Mouse (Mus musculus) kidney, postnatal 14 days (tissue): ENCODE results near the gene Fgfr2.
"Not testable (repeated sequence)": the region's sequence is repeated elsewhere in the genome, so short reads cannot be mapped to it uniquely, and the experiment has no call there.

Source experiments
- DNase-seq: peaks from one replicate; pipeline ENCODE4 v3.0.0; 2022; ENCODE audit warnings: mixed read lengths

The Fgfr2 gene

DNA sequence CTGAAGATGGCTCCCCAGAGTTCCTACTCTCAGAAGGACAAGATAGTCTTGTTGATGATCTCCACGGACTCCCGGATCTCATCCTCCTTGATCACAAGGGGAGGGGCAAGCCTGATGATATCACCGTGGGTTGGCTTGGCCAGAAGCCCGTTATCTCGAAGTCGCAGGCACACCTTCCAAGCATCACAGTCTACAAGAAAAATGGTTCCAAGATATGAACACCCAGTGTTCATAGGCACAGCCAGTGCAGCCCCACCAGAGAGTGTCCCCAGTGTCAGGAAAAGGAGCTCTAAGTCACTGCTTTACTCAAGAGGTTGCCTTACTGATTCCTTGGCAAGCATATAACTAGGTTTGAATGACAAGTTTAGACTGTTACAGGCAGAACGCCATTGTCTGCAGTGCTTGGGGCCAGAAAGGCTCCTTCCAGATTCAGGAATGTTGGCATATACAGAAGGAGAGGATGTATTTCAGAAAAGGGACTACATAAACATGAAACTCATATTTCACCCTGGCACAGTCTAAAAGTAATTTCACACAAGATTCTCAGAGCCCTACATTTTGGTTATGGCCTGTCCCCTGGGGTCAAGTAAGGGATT is 564.9 kb downstream of the Fgfr2 start:
- no peak for DNase-seq

DNA sequence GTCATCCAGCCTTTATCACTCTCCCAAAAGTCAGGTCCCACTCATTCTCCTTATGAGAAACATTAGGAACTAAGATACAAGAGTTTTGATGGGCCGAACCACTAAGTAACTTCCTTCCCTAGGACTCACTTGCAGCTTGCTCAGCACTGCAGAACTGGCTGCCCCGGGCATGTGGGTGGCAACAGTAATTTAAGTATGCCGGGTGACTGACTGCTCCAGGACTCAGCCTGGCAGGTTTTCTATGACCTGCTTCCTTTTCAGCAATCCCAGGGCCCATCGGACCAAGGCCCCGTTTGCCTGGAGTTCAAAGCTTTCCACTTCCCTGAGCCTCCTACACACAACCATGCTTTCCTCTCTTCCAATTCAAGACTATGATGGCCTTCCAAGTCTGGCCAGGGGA is 566.6 kb downstream of the Fgfr2 start:
- DNase-seq, result no peak

DNA sequence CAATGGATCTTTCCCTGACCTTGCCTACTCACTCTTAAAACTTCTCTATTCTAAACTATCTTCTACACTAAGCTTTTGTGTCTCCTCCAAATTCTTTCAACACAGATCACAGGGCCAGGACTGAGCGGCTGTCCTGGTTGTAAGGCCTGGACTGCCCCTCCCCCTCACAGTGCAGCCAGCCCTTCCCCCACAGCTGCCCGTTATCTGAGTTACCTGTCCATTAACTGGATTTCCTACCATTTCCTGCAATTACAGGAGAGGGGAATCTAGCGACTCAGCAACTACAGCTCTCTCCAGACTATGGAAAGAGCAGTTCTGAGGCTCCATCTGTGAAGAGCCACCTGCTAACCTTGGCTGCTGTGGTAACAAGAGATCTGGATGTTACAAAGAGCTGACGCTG is 567.2 kb downstream of the Fgfr2 start:
- no peak for DNase-seq

DNA sequence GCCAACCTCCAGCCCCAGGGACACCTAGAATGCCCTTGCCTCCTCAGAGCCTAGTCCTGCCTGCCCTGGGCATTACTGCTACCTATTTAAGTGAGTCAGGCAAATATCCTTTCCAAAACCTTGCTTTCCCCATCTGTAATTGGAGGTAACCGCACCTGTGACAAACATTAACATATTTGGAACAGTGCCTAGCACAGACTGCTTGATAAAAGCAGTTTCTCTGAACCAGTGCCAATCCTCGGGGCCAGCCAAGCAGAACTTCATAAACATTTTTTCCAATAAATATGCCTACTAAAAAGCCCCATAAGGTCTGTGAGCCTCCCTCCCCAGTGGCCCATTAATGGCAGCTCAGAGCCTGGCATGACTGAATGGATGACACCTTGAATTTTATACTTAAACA is 569.1 kb downstream of the Fgfr2 start:
- peak; percentile 69 for DNase-seq

DNA sequence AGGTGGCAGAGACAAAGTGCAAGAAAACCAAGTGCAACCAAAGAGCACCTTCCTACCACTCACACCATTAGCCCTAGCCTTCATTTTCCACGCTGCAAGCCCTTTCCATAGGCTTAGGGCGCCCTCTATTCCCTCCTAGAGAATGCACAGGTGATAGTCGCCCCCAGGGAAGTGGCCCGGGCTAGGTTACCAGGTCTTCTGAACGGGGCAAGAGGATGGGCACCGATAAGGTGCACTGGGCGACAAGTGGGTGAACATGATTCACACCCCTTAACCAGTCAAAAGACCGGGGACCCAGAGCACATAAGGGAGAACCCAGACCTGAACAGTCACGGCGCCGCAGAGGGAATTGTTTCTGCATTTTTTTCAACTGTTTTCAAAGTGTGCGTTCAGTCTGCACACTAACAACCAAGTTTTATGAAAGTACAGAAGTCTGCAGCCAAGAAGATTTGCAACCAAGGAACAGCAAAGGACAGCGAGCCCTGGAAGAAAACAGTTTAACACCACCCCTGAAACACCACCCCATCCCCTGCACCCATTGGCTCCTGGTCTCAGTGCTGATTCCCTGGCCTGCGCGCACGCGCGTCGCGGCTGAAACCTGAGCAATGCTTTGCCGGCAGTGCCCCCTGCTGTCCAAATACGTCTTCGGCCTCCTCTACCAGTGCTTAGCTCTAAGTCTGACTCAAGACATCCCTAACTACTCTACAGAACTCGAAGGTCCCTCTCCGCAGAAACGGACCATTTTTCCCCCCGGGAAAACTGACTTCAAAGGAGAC is 571.6 kb downstream of the Fgfr2 start:
- DNase-seq, result peak; percentile 97

DNA sequence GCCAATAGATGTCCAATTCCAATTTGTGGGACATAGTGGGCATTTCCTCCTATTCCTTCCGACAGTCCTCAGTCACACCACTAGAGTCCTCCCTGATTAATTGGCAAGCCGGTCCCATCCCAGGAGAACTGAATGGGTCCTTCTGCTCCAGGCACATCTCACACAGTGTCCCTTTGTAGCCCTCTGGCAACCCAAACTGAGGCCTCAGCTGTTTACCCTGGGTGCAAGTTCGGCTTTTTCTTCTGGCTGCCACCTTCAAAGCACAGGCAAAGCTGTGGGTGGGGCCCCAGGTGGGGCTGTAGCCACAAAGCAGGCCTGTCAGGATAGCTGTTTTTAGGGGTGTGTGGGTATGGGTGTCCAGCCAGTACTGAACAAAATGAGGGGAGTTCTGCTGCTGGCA is 576.0 kb downstream of the Fgfr2 start:
- no peak for DNase-seq

DNA sequence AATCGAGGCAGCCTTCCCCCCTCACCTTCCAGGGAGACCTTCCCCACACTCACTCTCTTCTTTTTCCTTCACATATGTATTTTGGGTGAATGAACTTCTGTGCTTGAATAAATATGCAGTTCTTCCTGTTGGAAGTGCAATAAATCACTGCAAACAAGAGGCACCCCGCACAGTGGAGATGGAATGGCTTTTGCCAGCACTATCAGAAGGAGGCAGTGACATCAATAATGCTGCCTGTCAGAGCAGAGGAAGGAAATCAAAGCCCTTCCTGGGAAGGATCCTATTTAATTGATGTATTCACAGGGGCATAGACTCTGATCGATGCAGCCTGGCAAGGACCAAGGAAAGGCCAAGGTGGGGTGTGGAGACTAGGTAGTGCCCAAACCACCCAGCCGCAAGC is 580.7 kb downstream of the Fgfr2 start:
- no peak for DNase-seq

DNA sequence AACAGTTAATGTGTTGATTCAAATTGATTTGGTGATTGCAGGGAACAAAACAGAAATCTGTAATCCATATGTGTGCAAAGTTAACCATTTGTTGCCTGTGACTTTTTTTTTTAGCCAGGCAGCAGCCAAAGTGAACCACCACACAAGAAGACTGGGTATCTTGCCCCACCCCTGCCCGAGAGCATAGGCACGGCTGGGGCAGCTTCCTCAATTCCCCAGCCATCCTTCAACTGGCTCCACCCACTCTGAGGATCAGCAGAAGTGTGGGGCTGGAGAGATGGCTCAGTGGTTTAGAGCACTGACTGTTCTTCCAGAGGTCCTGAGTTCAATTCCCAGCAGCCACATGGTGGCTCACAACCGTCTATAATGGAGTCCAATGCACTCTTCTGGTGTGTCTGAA is 581.6 kb downstream of the Fgfr2 start:
- no peak for DNase-seq

DNA sequence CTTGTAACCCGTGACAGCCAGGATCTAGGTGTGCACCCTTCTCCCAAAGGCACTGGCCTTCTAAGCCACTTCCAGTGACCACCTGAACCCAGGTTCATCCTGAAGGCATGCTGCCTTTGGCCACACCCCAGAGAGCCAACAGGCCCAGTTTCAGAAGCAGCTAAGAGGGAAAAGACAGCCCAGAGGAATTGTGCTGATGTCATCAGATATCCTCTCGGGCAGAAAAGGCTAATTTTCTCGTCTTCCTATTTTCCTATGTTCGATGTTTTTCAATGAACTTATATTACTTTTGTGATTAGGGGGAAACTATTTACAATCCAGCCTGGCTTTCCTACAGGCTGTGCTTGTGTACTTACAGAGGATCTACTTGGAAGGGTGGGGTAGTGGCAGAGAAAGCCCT is 582.6 kb downstream of the Fgfr2 start:
- DNase-seq, result no peak

DNA sequence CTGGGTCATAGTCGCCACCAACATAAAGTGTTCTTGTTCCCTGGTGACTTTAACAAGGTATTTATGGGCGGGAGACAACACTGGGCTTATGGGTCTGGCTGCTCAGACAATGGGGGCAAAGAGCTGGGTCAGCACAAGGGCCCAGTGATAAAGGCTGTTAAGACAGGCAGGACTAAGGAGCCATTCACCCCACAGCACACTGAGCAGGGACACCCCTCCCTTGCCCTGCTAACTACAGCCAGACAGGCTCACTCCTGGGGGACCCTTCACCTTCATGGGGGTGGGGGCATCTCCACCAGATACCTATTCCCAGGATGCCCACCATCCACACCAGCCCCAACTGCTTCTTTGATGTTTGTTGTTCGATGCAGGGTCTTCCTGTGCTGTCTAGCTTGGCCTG is 593.9 kb downstream of the Fgfr2 start:
- DNase-seq, result no peak

DNA sequence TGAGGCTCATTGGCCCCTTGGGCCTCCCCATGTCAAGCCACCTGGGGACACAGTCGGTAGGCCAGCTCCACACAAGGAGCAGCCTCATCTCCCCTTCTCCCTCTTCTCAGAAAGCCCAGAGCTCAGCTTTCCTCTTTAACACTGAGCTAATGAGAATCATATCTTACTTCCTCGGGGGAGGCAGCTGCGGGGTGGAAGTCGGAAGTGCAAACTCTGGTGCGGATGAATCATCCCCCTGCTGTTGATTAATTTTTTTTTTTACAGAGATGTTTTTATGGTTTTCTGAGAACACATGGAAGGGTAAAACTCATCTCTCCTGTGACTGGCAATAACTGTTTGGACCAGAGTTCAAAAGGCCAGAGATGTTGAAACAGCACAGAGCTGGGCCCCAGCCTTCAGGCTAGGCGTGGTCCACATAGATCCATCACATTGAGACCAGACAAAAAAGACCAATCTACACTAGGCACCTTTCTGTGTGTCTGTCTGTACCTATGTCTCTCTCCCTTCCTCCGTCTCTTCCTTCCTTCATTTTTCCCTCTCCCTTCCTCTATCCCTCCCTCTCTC is 609.6 kb downstream of the Fgfr2 start:
- no peak for DNase-seq

DNA sequence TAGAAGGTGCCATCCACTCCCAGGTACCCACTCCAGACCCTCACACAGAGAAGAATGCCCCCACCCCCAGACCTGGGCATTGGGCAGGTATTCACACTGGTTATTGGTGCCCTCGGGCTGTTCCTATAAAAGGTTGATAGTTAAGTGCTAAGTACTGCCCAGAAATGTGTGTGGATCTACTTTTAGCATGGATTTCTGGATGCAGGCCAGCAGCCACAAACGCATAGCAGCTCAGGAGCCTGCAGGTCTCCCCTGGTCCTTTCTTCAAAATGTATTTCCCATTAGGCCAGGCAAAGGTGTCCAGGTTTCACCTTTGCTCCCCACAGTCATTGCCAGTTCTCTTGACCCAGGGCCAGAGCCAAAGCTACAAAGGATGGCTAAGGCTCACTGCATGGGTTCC is 614.0 kb downstream of the Fgfr2 start:
- DNase-seq, result no peak

DNA sequence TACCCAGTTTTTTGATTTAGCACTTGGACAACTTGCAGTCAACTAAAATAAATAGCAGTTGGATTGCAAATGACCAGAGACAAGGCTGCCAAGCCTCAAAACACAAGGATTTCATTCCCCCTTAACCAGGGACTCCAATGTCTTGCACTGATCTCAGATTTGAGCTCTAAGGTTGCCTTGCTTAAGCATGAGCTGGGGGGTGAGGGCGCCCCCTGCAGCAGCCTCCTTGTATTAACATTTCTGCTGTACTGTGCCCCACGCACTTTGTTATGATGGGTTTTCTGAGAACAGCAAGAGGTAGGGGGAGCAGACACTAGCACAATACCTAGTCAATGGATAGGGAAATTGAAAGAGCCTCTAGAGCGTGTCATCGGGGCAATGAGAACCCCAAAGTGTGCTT is 615.8 kb downstream of the Fgfr2 start:
- DNase-seq, result no peak

DNA sequence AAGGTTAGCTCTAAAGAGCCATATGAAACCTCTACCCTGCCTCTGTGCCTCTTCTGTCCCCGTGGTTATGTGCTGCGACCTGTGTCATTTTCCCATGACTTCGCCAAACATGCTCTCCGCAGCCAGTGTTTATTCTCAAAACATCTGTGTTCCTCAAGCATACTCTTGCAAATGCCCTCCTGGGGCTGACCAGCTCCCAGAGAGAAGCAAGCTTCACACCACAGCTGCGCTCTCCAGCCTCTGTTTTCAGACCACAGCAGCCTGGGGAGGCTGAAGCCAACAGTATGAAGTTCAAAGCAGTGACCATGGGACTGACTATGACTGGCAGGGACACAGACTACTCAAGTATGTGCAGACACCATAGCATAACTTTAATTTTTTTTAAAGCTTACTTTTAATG is 616.9 kb downstream of the Fgfr2 start:
- DNase-seq, result peak; percentile 6

DNA sequence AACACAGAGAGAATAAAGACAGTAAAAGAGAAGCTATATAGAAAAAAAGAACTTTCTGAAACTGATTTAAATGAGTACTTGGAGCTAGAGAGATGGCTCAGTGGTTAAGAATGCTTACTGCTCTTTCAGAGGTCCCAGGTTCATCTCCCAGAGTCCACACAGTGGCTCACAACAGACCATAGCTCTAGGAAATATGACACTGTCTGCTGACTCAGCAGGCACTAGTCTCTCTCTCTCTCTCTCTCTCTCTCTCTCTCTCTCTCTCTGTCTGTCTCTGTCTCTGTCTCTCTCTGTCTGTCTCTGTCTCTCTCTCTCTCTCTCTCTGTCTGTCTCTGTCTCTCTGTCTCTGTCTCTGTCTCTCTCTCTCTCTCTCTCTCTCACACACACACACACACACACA is 620.7 kb downstream of the Fgfr2 start:
- DNase-seq, result not testable (repeated sequence)

DNA sequence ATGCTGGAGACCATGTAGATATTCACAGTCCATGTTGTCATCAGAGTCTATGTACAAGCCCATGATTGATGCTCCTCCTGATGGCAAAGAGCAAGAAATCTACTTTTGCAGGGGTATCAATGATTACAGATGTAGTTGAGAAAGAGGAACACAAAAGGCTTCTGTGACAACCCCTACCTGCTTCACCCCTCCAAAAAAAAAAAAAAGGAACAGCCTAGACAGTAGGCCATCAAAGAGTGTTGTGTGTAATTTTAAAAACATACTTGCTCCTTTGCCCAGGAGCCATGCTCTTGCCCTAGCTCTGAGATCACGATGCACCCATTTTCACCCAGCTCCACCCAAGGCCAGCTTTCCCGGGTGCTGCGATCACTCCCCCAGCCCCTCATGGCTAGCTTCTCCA is 626.0 kb downstream of the Fgfr2 start:
- no peak for DNase-seq

DNA sequence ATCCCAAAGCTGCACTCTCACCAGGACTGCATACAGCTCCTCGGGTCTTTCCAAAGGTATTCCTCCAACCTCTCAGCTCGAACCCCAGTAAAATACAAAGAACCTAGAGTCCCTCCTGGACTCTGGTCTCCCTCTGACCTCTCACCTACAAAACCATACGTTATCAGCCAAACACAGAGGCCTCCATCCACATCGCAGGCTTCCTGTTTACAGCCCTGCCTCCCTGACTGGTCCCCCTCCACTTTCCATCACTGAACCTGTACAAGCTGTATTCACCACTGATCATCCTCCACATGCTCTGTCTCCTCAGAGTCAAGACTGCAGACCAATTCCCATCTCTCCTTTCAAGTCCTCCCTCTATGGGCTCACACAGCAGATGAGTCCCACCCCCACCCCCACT is 628.9 kb downstream of the Fgfr2 start:
- DNase-seq, result no peak

DNA sequence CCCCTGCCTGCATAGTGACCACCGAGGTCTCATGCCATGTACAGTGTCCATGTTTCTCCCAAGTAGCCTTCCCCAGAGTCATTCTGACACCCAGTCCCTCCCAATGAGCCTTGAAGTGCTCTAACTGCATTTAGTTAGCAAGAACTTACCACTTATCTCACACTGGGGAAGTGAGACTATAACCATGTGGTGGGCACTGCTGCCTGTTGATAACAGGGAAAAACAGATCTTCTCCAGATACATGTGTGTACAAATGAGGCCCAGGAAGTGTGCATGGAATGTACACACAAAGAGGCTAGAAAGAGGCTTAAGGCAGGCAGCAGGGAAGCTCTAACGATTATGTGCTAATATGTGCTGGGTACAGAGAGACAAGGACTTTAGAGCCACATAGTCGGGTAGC is 629.5 kb downstream of the Fgfr2 start:
- no peak for DNase-seq

DNA sequence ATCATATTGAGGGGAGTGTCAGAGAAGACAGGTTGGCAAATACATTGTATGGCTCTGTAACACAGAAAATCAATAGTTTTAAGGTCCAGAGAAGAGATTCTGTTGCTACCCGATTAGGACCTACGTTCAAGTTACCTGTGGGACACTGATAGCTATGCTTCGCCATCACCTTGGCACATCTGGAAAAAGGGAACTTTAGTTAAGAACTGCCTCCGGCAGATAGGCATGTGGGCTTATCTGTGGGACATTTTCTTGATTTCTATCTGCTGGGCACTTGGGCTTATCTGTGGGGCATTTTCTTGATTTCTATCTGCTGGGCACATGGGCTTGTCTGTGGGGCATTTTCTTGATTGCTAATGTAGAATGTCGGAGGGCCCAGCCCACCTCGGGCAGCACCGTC is 631.2 kb downstream of the Fgfr2 start:
- no peak for DNase-seq

DNA sequence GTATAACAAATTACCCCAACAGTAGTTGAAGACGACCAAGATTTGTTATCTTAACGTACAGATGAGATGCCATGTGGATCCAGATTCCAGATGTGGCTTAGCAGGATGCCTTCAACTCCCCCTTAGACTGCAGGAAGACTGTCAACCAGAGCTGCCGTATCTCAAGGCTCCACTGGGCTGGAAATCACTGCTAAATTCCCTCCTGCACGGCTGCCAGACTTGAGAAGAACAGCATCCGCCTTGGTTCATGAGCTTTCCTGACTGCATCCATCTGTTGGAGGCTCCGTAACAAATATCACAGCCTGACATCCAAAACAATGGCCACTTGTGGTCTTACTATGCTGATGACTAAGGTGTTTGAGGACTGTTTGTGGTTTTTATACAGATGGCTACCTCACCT is 635.8 kb downstream of the Fgfr2 start:
- no peak for DNase-seq

DNA sequence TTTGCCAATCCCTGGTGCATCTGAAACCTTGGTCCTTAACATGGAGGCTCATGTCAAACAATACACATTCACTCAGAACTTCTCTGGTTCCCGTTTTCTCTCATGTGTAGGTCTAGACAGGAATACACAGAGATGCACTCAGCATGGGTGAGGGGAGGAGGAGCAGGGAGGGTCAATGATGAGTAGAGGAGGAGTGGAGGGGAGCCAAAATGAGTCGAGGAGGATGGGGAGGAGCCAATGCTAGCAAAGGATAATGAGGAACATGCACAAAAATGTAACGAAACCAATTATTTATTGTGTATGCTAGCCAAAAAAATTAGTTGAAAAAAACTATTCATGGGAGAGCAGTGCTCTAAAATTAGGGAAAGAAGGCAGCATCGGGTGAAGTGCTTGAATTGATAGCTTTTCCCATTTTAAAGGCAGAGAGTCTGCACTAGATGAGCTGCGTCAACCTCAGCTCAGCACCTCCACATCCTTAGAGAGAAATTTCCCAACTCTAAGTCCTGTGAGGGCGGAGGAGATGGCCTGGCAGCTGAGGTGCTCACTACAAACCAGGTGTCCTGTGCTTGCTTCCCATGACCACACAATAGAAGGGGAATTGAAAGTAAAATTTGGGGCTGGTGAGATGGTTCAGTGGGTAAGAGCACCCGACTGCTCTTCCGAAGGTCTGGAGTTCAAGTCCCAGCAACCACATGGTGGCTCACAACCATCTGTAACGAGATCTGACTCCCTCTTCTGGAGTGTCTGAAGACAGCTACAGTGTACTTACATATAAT is 636.6 kb downstream of the Fgfr2 start:
- no peak for DNase-seq

DNA sequence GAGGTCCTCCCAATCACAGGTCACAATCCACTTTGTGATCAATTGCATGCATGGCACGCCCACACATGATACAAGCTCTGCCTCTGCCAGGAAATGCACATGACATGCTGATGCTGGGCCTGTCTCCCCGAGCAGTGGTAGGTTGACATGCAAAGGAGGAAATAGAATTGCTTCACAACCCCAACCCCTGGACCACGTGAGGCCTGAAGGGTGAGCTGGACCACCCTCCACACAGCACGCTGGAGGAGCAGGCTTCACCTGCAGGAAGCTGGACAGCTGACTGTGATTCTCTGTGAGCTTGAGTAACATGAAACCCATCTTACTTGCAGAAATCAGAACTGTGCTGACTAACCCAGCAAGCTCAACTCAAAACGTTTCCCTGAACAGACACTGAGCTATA is 638.7 kb downstream of the Fgfr2 start:
- DNase-seq, result no peak

DNA sequence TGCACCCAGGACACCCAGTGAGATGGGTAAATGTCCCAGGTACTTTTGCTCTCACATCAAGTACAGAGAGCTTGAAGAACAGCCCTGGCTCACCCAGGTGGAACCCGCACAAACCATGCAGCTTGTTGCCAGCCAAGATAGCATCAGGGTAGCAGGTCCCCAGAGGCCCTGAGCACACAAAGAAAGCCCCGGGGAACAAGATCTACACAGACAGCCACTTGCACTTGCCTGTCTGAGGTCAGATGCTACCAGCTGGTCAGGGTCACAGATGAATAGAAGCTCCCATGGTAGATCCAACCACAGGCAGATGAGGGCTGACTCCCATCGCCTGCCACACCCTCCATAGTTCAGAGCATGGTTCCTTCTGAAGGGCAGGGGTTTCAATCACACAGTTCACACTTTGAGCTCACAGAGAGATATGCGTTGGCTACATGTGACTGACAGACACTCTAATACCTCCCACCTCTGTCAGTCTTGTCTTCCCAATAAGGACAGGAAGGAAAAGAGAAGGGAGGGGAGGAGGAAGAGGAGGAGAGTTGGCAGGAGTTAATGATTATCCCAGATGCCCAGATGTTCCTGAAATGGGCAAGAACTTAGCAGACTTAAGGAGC is 642.3 kb downstream of the Fgfr2 start:
- DNase-seq, result no peak
